Mouse (Mus musculus) cerebellum, adult 2 months (tissue): ENCODE measurements around the gene Lsamp.

ENCODE experiments used
- CTCF ChIP-seq: fragments of 200-500 bp; IDR thresholded peaks from 2 replicates; pipeline ENCODE4 v1.5.1; 2011; ENCODE audit warnings: low read depth, mild to moderate bottlenecking, control low read depth, low read length, moderate library complexity, borderline replicate concordance; ENCODE audit not compliant: insufficient read depth
- POLR2A ChIP-seq: fragments of 200-500 bp; IDR thresholded peaks from 2 replicates; pipeline ENCODE4 v1.6.1; 2011; ENCODE audit warnings: low read length, control low read depth, borderline replicate concordance; ENCODE audit not compliant: insufficient read depth

DNA sequence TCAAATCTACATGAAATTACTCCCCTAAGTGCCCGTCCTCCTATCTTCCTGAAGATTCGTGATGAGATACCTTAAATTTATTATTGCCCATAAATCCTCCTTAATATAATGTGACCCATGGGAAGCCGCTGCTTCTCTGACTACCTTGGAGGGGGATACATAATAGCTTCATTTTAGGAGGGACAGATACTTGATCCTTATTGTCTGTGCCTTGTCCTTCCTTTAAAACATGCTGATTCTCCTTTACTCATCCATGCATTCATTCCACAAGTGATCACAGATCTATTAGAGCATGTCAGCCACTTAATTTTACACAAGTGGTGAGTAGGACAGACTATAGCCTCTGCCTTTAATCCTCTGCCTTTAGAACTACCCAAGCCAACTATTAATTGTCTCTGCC lies 1426.5 kb downstream of the Lsamp start:
- no peak for TF ChIP-seq CTCF
- TF ChIP-seq POLR2A, result no peak
